Mouse (Mus musculus): ENCODE data around the gene Adar. TPM values are rescaled to one million over a fixed set of nuclear protein-coding genes. Genes with fewer than 3 reads are reported as not detected.

The Adar gene
- polyA plus RNA-seq, 1 experiment = 12.5 TPM

DNA sequence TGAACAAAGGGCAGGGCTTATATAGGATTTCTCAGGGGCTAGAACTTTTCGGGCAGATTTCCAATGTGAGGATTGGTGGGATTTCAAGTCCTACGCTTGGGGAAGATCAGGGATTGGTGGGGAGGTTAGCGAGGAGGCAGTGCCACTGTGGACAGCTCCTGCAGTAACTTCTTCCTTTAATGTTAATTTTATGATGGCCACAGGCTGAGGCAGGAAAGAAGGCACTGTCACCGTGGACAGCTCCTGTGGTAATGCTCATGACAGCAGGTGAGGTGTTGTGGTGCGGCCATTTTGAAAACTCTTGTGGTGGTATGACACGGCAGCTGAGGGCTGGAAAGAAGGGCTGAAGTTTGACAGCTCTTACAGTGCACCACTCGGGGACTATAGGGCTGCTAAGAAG, 54.8 kb downstream of the Adar start:
- no peak overlapping the region for H3K4me2 ChIP-seq (ENCODE audit: low read depth)
- H3K4me3 ChIP-seq = no peak overlapping the region
- no peak for TF ChIP-seq POLR2A (IDR thresholded peaks at IDR 0.05; ENCODE audit: insufficient read length, low read depth)
- no peak for TF ChIP-seq TCF3 (IDR thresholded peaks at IDR 0.05; ENCODE audit: insufficient read length, low read depth)
- no peak for TF ChIP-seq CEBPB (IDR thresholded peaks at IDR 0.05; ENCODE audit: insufficient read depth, poor library complexity, severe bottlenecking)
- no peak for TF ChIP-seq POLR2AphosphoS2 (IDR thresholded peaks at IDR 0.05; ENCODE audit: insufficient read length, low read depth)
- no peak for TF ChIP-seq E2F4 (IDR thresholded peaks at IDR 0.05; ENCODE audit: insufficient read depth)
- no peak for TF ChIP-seq USF1 (IDR thresholded peaks at IDR 0.05; ENCODE audit: low read depth)
- TF ChIP-seq SRF (IDR thresholded peaks at IDR 0.05; ENCODE audit: control insufficient read depth, insufficient read length, low read depth) = no peak
- no peak for TF ChIP-seq MYOG (IDR thresholded peaks at IDR 0.05; ENCODE audit: control insufficient read depth in 1 of 3, insufficient read depth in 1 of 3, insufficient read length in 2 of 3, low read depth in 2 of 3)
- TF ChIP-seq TCF12 (IDR thresholded peaks at IDR 0.05; ENCODE audit: insufficient read depth, poor library complexity, severe bottlenecking) = no peak
- TF ChIP-seq MAX (IDR thresholded peaks at IDR 0.05; ENCODE audit: low read depth) = no peak
- TF ChIP-seq REST (IDR thresholded peaks at IDR 0.05; ENCODE audit: insufficient read depth, insufficient read length) = peak; percentile 68
- peak in 2 of 3 experiments; percentile 16 to 32 for TF ChIP-seq MYOD1 (IDR thresholded peaks at IDR 0.05; ENCODE audit: control insufficient read depth in 1 of 3, insufficient read length in 2 of 3, low read depth in 2 of 3)
- H3K79me2 ChIP-seq (ENCODE audit: control insufficient read depth, insufficient read depth) = peaks cover 18% of the 10 kb centered on the region
- no peak overlapping the region for H3ac ChIP-seq (ENCODE audit: control insufficient read depth, insufficient read length)
- H3K27me3 ChIP-seq (ENCODE audit: control insufficient read depth, insufficient read depth, insufficient read length) = no peaks in the 10 kb centered on the region
- no peaks in the 10 kb centered on the region for H3K36me3 ChIP-seq (ENCODE audit: control insufficient read depth, insufficient read depth)

DNA sequence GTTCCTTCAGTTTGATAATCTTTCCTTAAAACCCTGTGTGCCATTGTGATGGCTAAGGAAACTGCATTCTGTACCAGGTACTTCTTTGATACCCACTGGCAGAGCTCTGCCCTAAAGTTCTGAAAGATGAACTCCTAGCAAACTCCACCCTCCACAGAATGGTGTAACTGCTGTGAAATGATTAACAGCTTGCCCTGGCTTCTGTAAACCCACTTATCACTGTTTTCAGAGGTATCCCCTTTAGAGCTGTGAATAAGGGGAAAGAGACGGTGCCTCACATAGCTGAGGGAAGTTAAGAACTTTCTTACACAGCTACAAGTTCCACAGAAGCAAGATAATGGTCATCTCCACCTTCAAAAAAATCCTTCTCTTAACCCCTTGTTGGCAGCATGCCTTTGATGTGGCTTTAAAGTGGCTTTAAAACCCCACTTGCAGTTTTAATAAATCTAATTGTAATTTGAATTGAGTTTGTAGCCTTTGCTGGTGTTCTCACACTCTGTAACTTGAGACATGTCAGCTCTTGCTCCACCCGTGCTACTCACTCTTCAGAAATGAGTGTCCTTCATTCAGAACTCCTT, 55.7 kb downstream of the Adar start:
- TF ChIP-seq REST (IDR thresholded peaks at IDR 0.05; ENCODE audit: insufficient read depth, insufficient read length) (no peak), SRF (IDR thresholded peaks at IDR 0.05; ENCODE audit: control insufficient read depth, insufficient read length, low read depth) (no peak), POLR2AphosphoS2 (IDR thresholded peaks at IDR 0.05; ENCODE audit: insufficient read length, low read depth) (no peak), POLR2A (IDR thresholded peaks at IDR 0.05; ENCODE audit: insufficient read length, low read depth) (no peak), USF1 (IDR thresholded peaks at IDR 0.05; ENCODE audit: low read depth) (no peak), TCF12 (IDR thresholded peaks at IDR 0.05; ENCODE audit: insufficient read depth, poor library complexity, severe bottlenecking) (no peak)
- no peak overlapping the region for H3ac ChIP-seq (ENCODE audit: control insufficient read depth, insufficient read length)
- no peaks in the 10 kb centered on the region for H3K27me3 ChIP-seq (ENCODE audit: control insufficient read depth, insufficient read depth, insufficient read length)
- peaks cover 27% of the 10 kb centered on the region for H3K79me2 ChIP-seq (ENCODE audit: control insufficient read depth, insufficient read depth)
- H3K36me3 ChIP-seq (ENCODE audit: control insufficient read depth, insufficient read depth) = no peaks in the 10 kb centered on the region
- no peak overlapping the region for H3K4me3 ChIP-seq
- no peak overlapping the region for H3K4me2 ChIP-seq (ENCODE audit: low read depth)

DNA sequence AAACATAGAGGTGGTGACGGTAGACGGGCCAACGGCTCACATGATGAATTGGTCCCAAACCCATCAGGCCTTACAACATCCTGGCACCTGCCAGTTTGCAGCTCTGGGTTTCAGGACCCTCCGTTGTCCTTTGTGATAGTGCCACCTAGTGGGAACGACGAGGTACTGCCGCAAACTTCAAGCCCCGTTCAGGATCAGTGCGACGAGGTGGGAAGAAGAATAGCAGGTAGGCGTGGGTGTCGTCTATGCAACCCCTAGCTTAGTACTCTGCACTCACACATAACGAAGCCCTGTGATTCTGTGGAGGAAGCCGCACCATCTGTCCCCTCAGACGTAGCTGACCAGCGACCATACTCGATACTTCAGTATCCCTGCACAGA, 57.8 kb downstream of the Adar start:
- Histone ChIP-seq H3ac (ENCODE audit: control insufficient read depth, insufficient read length) (peak overlapping the region; percentile 73), H3K27me3 (ENCODE audit: control insufficient read depth, insufficient read depth, insufficient read length) (no peaks in the 10 kb centered on the region), H3K4me2 (ENCODE audit: low read depth) (peak overlapping the region; percentile 95), H3K36me3 (ENCODE audit: control insufficient read depth, insufficient read depth) (peaks cover 14% of the 10 kb centered on the region), H3K4me3 (peak overlapping the region; percentile 65), H3K79me2 (ENCODE audit: control insufficient read depth, insufficient read depth) (peaks cover 33% of the 10 kb centered on the region)
- TF ChIP-seq CEBPB (IDR thresholded peaks at IDR 0.05; ENCODE audit: insufficient read depth, poor library complexity, severe bottlenecking) (no peak), SRF (IDR thresholded peaks at IDR 0.05; ENCODE audit: control insufficient read depth, insufficient read length, low read depth) (no peak), POLR2A (IDR thresholded peaks at IDR 0.05; ENCODE audit: insufficient read length, low read depth) (peak; percentile 7)

DNA sequence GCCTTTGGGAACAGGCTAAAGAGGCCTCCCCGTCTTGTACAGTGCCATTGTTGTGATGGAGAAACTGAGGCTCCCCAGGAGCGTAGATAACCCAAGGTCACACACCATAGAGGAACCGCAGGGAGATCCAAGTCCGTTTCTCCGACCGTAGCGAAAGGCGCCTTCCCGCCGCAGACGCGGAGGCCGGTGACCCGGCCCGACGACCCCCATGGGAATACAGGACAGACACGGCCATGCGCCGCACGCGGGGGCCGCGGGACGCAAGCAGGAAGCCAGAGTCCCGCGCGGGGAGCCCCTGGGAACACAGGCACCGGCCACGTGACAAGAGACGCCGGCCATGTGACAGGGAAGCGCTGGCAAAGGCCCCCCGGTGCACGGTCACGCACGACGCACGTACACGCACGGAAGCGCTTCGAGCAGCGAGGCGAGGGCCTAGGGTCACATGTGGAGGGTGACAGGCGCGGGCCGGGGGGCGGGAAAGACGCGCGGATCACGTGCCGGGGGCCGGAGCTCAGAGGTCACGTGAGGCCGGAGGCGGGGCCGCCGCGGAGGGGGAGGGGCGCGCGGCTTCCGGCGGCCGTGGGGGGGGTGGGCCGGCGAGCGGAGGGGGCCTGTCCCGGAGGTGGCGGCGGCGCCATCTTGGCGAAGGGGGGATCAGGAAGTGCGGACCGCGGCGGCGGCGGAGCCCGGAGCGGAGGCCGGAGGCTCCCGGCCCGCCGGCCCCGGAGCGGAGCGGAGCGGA, 58.3 kb downstream of the Adar start, which contains the start of gene Ube2q1:
Gene Ube2q1 (plus strand): TSS at position 649 of the 742 bp plus-strand sequence.
- peak within 1 kb of the TSS; percentile 98 for H3K4me2 ChIP-seq (ENCODE audit: low read depth)
- H3K36me3 ChIP-seq (ENCODE audit: control insufficient read depth, insufficient read depth) = peaks cover 20% of the 10 kb centered on the region
- TF ChIP-seq MYOG (IDR thresholded peaks at IDR 0.05; ENCODE audit: control insufficient read depth in 1 of 3, insufficient read depth in 1 of 3, insufficient read length in 2 of 3, low read depth in 2 of 3) (peak in 2 of 3 experiments; percentile 44 to 56), POLR2A (IDR thresholded peaks at IDR 0.05; ENCODE audit: insufficient read length, low read depth) (peak; percentile 78), POLR2AphosphoS2 (IDR thresholded peaks at IDR 0.05; ENCODE audit: insufficient read length, low read depth) (peak; percentile 69), USF1 (IDR thresholded peaks at IDR 0.05; ENCODE audit: low read depth) (peak; percentile 88), REST (IDR thresholded peaks at IDR 0.05; ENCODE audit: insufficient read depth, insufficient read length) (peak; percentile 7), MYOD1 (IDR thresholded peaks at IDR 0.05; ENCODE audit: control insufficient read depth in 1 of 3, insufficient read length in 2 of 3, low read depth in 2 of 3) (peak in 2 of 3 experiments; percentile 20 to 46), TCF12 (IDR thresholded peaks at IDR 0.05; ENCODE audit: insufficient read depth, poor library complexity, severe bottlenecking) (no peak), MAX (IDR thresholded peaks at IDR 0.05; ENCODE audit: low read depth) (peak; percentile 92), SRF (IDR thresholded peaks at IDR 0.05; ENCODE audit: control insufficient read depth, insufficient read length, low read depth) (no peak)
- no peaks in the 10 kb centered on the region for H3K27me3 ChIP-seq (ENCODE audit: control insufficient read depth, insufficient read depth, insufficient read length)
- H3ac ChIP-seq (ENCODE audit: control insufficient read depth, insufficient read length) = peak within 1 kb of the TSS; percentile 73
- H3K4me3 ChIP-seq = peak within 1 kb of the TSS; percentile 65
- peaks cover 33% of the 10 kb centered on the region for H3K79me2 ChIP-seq (ENCODE audit: control insufficient read depth, insufficient read depth)

DNA sequence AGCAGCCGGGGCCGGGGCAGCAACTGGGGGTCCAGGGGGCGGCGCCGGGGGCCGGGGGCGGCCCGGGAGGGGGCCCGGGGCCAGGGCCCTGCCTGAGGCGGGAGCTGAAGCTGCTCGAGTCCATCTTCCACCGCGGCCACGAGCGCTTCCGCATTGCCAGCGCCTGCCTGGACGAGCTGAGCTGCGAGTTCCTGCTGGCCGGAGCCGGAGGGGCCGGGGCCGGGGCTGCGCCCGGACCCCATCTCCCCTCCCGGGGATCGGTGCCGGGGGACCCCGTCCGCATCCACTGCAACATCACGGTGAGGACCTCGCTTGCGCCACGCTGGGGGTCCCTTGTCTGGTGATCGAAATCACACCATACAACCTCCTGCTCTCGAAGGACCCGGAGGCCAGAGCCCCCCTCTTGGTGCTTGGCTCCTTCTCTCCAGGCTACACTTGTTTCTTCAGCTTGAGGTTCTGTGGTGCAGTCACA, 59.0 kb downstream of the Adar start:
- Histone ChIP-seq H3K79me2 (ENCODE audit: control insufficient read depth, insufficient read depth) (peaks cover 33% of the 10 kb centered on the region), H3K27me3 (ENCODE audit: control insufficient read depth, insufficient read depth, insufficient read length) (no peaks in the 10 kb centered on the region), H3ac (ENCODE audit: control insufficient read depth, insufficient read length) (peak overlapping the region; percentile 73), H3K4me3 (peak overlapping the region; percentile 65), H3K4me2 (ENCODE audit: low read depth) (peak overlapping the region; percentile 98), H3K36me3 (ENCODE audit: control insufficient read depth, insufficient read depth) (peaks cover 26% of the 10 kb centered on the region)
- TF ChIP-seq POLR2AphosphoS2 (IDR thresholded peaks at IDR 0.05; ENCODE audit: insufficient read length, low read depth) (no peak), REST (IDR thresholded peaks at IDR 0.05; ENCODE audit: insufficient read depth, insufficient read length) (no peak), TCF3 (IDR thresholded peaks at IDR 0.05; ENCODE audit: insufficient read length, low read depth) (no peak), MYOG (IDR thresholded peaks at IDR 0.05; ENCODE audit: control insufficient read depth in 1 of 3, insufficient read depth in 1 of 3, insufficient read length in 2 of 3, low read depth in 2 of 3) (no peak), CEBPB (IDR thresholded peaks at IDR 0.05; ENCODE audit: insufficient read depth, poor library complexity, severe bottlenecking) (no peak), TCF12 (IDR thresholded peaks at IDR 0.05; ENCODE audit: insufficient read depth, poor library complexity, severe bottlenecking) (no peak), USF1 (IDR thresholded peaks at IDR 0.05; ENCODE audit: low read depth) (no peak), POLR2A (IDR thresholded peaks at IDR 0.05; ENCODE audit: insufficient read length, low read depth) (no peak), SRF (IDR thresholded peaks at IDR 0.05; ENCODE audit: control insufficient read depth, insufficient read length, low read depth) (no peak), MAX (IDR thresholded peaks at IDR 0.05; ENCODE audit: low read depth) (no peak), MYOD1 (IDR thresholded peaks at IDR 0.05; ENCODE audit: control insufficient read depth in 1 of 3, insufficient read length in 2 of 3, low read depth in 2 of 3) (no peak), E2F4 (IDR thresholded peaks at IDR 0.05; ENCODE audit: insufficient read depth) (no peak)

Measured in myocyte (in vitro differentiated cells).